Mouse (Mus musculus) ES-E14 (cell line): ENCODE results near the gene Calcr. TPM values are rescaled to one million over a fixed set of nuclear protein-coding genes. Genes with fewer than 3 reads are reported as not detected.

Source experiments
- DNase-seq: peaks from one replicate; pipeline ENCODE4 v3.0.0-alpha.2; 2013; ENCODE audit warnings: low read depth, low spot score
- H3K27ac ChIP-seq: 2 replicates; pipeline ENCODE4 v1.5.1; 2012; ENCODE audit warnings: low read depth, mild to moderate bottlenecking, low read length, moderate library complexity, mixed read lengths; ENCODE audit not compliant: poor library complexity, insufficient read depth, severe bottlenecking
- H3K36me3 ChIP-seq: 2 replicates; pipeline ENCODE4 v1.6.1; 2012; ENCODE audit warnings: mild to moderate bottlenecking, low read length, moderate library complexity, mixed read lengths; ENCODE audit not compliant: control insufficient read depth, poor library complexity, insufficient read depth, severe bottlenecking
- H3K4me1 ChIP-seq, 2 experiments: fragments of 150-350 bp in 1 of 2; sonication (generic) in 1 of 2; 2 replicates each; pipeline ENCODE4 v1.6.1; 2012; ENCODE audit warnings: low read length in 2 of 2, mild to moderate bottlenecking in 1 of 2, mixed read lengths in 1 of 2; ENCODE audit not compliant: control insufficient read depth in 2 of 2, insufficient read depth in 2 of 2, poor library complexity in 1 of 2
- H3K4me3 ChIP-seq, 2 experiments: fragments of 150-350 bp in 1 of 2; sonication (generic) in 1 of 2; 2 replicates each; pipeline ENCODE4 v1.5.1; 2012; ENCODE audit warnings: low read length in 2 of 2, low read depth in 1 of 2, mild to moderate bottlenecking in 1 of 2, mixed read lengths in 1 of 2; ENCODE audit not compliant: insufficient read depth in 1 of 2, poor library complexity in 1 of 2, severe bottlenecking in 1 of 2
- H3K9ac ChIP-seq: 2 replicates; pipeline ENCODE4 v1.6.1; 2012; ENCODE audit warnings: low read depth, mild to moderate bottlenecking, low read length, mixed read lengths; ENCODE audit not compliant: poor library complexity, insufficient read depth, severe bottlenecking
- H3K9me3 ChIP-seq: fragments of 150-350 bp; sonication (generic); 2 replicates; pipeline ENCODE4 v1.6.1; 2012; ENCODE audit warnings: low read depth, mild to moderate bottlenecking, low read length; ENCODE audit not compliant: control insufficient read depth, insufficient read depth
- CHD2 ChIP-seq: IDR thresholded peaks from 2 replicates; pipeline ENCODE4 v1.6.1; 2014; ENCODE audit warnings: mild to moderate bottlenecking, low read depth, low read length, inconsistent platforms
- HCFC1 ChIP-seq: IDR thresholded peaks from 2 replicates; pipeline ENCODE4 v1.6.1; 2012; ENCODE audit warnings: low read length, inconsistent platforms, borderline replicate concordance; ENCODE audit not compliant: insufficient read depth
- MAFK ChIP-seq: IDR thresholded peaks from 2 replicates; pipeline ENCODE4 v1.6.1; 2014; ENCODE audit warnings: mild to moderate bottlenecking, low read depth, low read length, inconsistent platforms; ENCODE audit not compliant: insufficient read depth
- ZC3H11A ChIP-seq: IDR thresholded peaks from 2 replicates; pipeline ENCODE4 v1.6.1; 2012; ENCODE audit warnings: low read depth, mild to moderate bottlenecking, inconsistent platforms, low read length, borderline replicate concordance
- ZNF384 ChIP-seq: IDR thresholded peaks from 2 replicates; pipeline ENCODE4 v1.6.1; 2012; ENCODE audit warnings: low read depth, low read length, inconsistent platforms
- in situ Hi-C, 2 experiments: fragments of 600-800 bp; cut with MboI; formaldehyde crosslinking; loops; one replicate each; pipeline ENCODE4 v1.15.1; 2025; ENCODE audit warnings: low sequenced_read_pairs in 2 of 2, inconsistent platforms in 1 of 2; ENCODE audit not compliant: unreplicated experiment in 2 of 2
- total RNA-seq: library from RNA; depleted of rRNA; stranded (reverse); fragments of 300-350 nt; gene quantifications from 2 replicates; pipeline ENCODE4 v1.2.3, GENCODE M21; 2012; rRNA removed

Calcr gene
- total RNA-seq, 1 experiment, result 0.85 TPM

- in situ Hi-C loops, result no loop called here
- H3K9ac ChIP-seq, result no peak overlapping the region
- peaks cover 9% of the 10 kb centered on the region for H3K9me3 ChIP-seq
- H3K4me1 ChIP-seq, result no peaks in the 10 kb centered on the region
- TF ChIP-seq MAFK (no peak), HCFC1 (no peak), ZNF384 (no peak), ZC3H11A (no peak), CHD2 (no peak)
- no peak for DNase-seq
- H3K4me3 ChIP-seq, result no peak overlapping the region
- H3K27ac ChIP-seq, result no peak overlapping the region
- no peaks in the 10 kb centered on the region for H3K36me3 ChIP-seq
These were observed 106.1 kb downstream of the Calcr start for GRCm38 (mm10) chr6:3658405-3658804.

Other genes starting within 250 kb of the Calcr start
- gene Tfpi2, start 224.2 kb upstream of the Calcr start, total RNA-seq, result 0.42 and 0.67 TPM in 2 replicates
- gene Gngt1, start 229.1 kb upstream of the Calcr start, total RNA-seq, result not detected in 2 replicates
- 1.2 and 4.0 TPM in 2 replicates for gene Gng11, start 239.2 kb upstream of the Calcr start, total RNA-seq